Comparison of ENCODE assay signal across 7 mouse cellular contexts in the genomic region with DNA sequence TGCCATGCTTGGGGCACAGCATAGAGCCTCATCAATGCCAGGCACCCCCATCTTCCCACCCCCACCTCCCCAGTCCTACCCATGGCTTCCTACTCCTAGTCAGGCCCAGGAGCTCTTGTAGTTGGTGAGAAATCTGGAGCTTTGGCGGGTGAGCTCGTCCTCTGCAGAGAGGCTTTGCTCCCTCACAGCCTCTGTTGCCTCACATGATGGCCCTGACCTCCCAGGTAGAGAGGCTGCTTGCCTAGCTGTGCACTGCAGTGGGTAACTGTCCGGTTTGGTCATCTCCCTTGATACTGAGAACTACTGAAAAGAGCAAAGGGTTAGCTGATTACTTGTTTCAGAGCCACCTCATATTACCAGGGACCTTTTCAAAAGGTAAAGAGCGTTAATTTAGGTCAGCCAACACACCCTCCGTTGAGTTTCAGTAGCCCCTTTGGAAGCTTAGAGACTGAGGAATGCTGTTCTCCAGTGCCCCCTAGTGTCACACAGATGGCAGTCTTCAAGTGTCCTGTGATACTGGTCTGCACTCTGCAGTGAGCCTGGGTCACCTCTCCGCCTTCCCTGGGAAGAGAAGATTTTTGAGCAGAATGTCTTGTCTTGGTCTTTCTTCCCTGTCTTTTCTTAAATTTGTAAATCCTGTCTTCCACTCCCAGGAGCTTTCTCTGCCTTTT. TPM values are rescaled to one million over a fixed set of nuclear protein-coding genes. Genes with fewer than 3 reads are reported as not detected.
A peak's percentile ranks its signal among the peaks of the same experiment; 100 is the strongest.
DNase-seq lines count a peak whose midpoint lies in the region; ATAC-seq and TF ChIP-seq lines count a peak whose summit lies in the region.

No protein-coding gene starts in this region.

- no peak for DNase-seq in midbrain, embryonic 11.5 days (ENCODE audit: low spot score, missing footprints)
- no peak for DNase-seq in midbrain, embryonic 10.5 days (ENCODE audit: low spot score)
- DNase-seq in T-cell, adult 2 months (ENCODE audit: low spot score) = peak; percentile 23
- DNase-seq in embryo, embryonic 11 days = peak; percentile 63
- DNase-seq in kidney, adult 2 months = peak; percentile 73
- DNase-seq in lung, postnatal 36 days = peak; percentile 78
- peak; percentile 55 for DNase-seq in yolk sac, embryonic 10.5 days (ENCODE audit: low spot score)

- TF ChIP-seq CTCF in kidney, adult 2 months (conservative IDR thresholded peaks at IDR 0.05; ENCODE audit: insufficient read depth, insufficient read length, low read depth, low read length) = peak; percentile 92

- no peak overlapping the region for H3K4me2 ChIP-seq in midbrain, embryonic 11.5 days

- H3K4me1 ChIP-seq in midbrain, embryonic 11.5 days (ENCODE audit: control insufficient read depth, insufficient read depth, low read length) = 0 out of 2 replicates have a peak, but pooled peaks cover 2% of the 10 kb centered on the region
- peaks cover 21% of the 10 kb centered on the region for H3K4me1 ChIP-seq in midbrain, embryonic 10.5 days
- peaks cover 8% of the 10 kb centered on the region; the same call in 1 of the 2 replicates for H3K4me1 ChIP-seq in kidney, adult 2 months (ENCODE audit: control insufficient read depth, insufficient read depth, low read length)

- H3K36me3 ChIP-seq in midbrain, embryonic 11.5 days (ENCODE audit: control insufficient read depth, insufficient read depth, low read length) = no peaks in the 10 kb centered on the region; the same call in 1 of the 2 replicates
- peaks cover 41% of the 10 kb centered on the region for H3K36me3 ChIP-seq in midbrain, embryonic 10.5 days
- H3K36me3 ChIP-seq in kidney, adult 2 months (ENCODE audit: control insufficient read depth, insufficient read depth, low read length) = no peaks in the 10 kb centered on the region

- H3K27me3 ChIP-seq in midbrain, embryonic 11.5 days (ENCODE audit: control insufficient read depth, insufficient read depth, low read length) = no peaks in the 10 kb centered on the region
- H3K27me3 ChIP-seq in midbrain, embryonic 10.5 days (ENCODE audit: low read depth, poor library complexity, severe bottlenecking) = no peaks in the 10 kb centered on the region
- no peaks in the 10 kb centered on the region for H3K27me3 ChIP-seq in kidney, adult 2 months (replicated peaks; ENCODE audit: control insufficient read depth, insufficient read depth, low read length)

- no peaks in the 10 kb centered on the region for H3K9me3 ChIP-seq in midbrain, embryonic 11.5 days (ENCODE audit: control insufficient read depth, low read length)
- H3K9me3 ChIP-seq in midbrain, embryonic 10.5 days (replicated peaks) = no peaks in the 10 kb centered on the region

- 0 out of 2 replicates have a peak, but pooled peaks have one; percentile 54 for ATAC-seq in midbrain, embryonic 11.5 days (ENCODE audit: low FRiP score)

- no peak for TF ChIP-seq POLR2A in kidney, adult 2 months (IDR thresholded peaks at IDR 0.05; ENCODE audit: low read depth, low read length)

- H3K4me3 ChIP-seq in midbrain, embryonic 11.5 days (ENCODE audit: low read depth, low read length) = no peak overlapping the region
- H3K4me3 ChIP-seq in midbrain, embryonic 10.5 days = no peak overlapping the region
- H3K4me3 ChIP-seq in kidney, adult 2 months (ENCODE audit: insufficient read depth, low read depth, low read length) = no peak overlapping the region

- 42% methylated on average over 6 of the region's 6 CpGs for WGBS in midbrain, embryonic 11.5 days
- WGBS in midbrain, embryonic 10.5 days = 50% methylated on average over 6 of the region's 6 CpGs
- 29% methylated on average over 6 of the region's 6 CpGs for WGBS in kidney, adult 2 months

- no peak overlapping the region for H3K9ac ChIP-seq in midbrain, embryonic 11.5 days (ENCODE audit: low read length)

- no peak overlapping the region for H3K27ac ChIP-seq in midbrain, embryonic 11.5 days (ENCODE audit: low read depth, low read length)
- no peak overlapping the region for H3K27ac ChIP-seq in midbrain, embryonic 10.5 days (replicated peaks)
- no peak overlapping the region for H3K27ac ChIP-seq in kidney, adult 2 months (ENCODE audit: insufficient read depth, low read depth, low read length)

RNA-seq across cellular contexts. Expression of gene Gm20388, which starts 16.9 kb away (rescaled TPM):
- polyA plus RNA-seq in midbrain, embryonic 11.5 days (2014; fragmentation: Nextera tagmentation; extraction: Ambion mirVana) = 3.0 TPM in 1 of 2 replicates, not detected in the other
- polyA plus RNA-seq in midbrain, embryonic 10.5 days (2016; fragmentation: Nextera tagmentation; extraction: Ambion mirVana) = 7.1 and 7.3 TPM in 2 replicates
- 49.7 and 53.6 TPM in 2 replicates for polyA plus RNA-seq in kidney, adult 2 months (2012; rRNA removed)

RNA-seq across cellular contexts. Expression of gene Usp10, which starts 17.4 kb away (rescaled TPM):
- 150 and 152 TPM in 2 replicates for polyA plus RNA-seq in midbrain, embryonic 11.5 days (2014; fragmentation: Nextera tagmentation; extraction: Ambion mirVana)
- polyA plus RNA-seq in midbrain, embryonic 10.5 days (2016; fragmentation: Nextera tagmentation; extraction: Ambion mirVana) = 220 and 227 TPM in 2 replicates
- 121 and 135 TPM in 2 replicates for polyA plus RNA-seq in kidney, adult 2 months (2012; rRNA removed)

Comparison
In these comparisons a context has a peak if more than half of its experiments do, and no peak if none do; other contexts are left out.
1. DNase-seq: peak in T-cell, adult 2 months (single experiment), embryo, embryonic 11 days (single experiment), kidney, adult 2 months (single experiment), lung, postnatal 36 days (single experiment) and yolk sac, embryonic 10.5 days (single experiment); none in midbrain, embryonic 11.5 days (single experiment) and midbrain, embryonic 10.5 days (single experiment).